Mouse (Mus musculus) G1E (cell line): ENCODE data around the gene Shank2.

Experiments used
- CTCF ChIP-seq: IDR thresholded peaks from 2 replicates; pipeline ENCODE4 v1.5.1; 2012; ENCODE audit warnings: low read depth, low read length, inconsistent platforms, mixed read lengths
- TAL1 ChIP-seq: conservative IDR thresholded peaks from 2 replicates; pipeline ENCODE4 v1.6.1; 2012; ENCODE audit warnings: low read depth, low read length, inconsistent platforms, mixed read lengths

GRCm38 (mm10) chr7:144094132-144094531 lies 92.4 kb downstream of the Shank2 start:
- no peak for TF ChIP-seq TAL1
- no peak for TF ChIP-seq CTCF
